Mouse (Mus musculus) left cerebral cortex, adult 18-20 months (tissue): ENCODE data around the gene Capn5. TPM values are rescaled to one million over a fixed set of nuclear protein-coding genes. Genes with fewer than 3 reads are reported as not detected.
A peak's percentile ranks its signal among the peaks of the same experiment; 100 is the strongest.

Experiments used
- DNase-seq, 2 experiments: peaks; one replicate each; pipeline ENCODE4 v3.0.0; 2021 to 2022; ENCODE audit warnings: low spot score in 2 of 2, mixed read lengths in 1 of 2
- total RNA-seq, 2 experiments: library from RNA; stranded (reverse); gene quantifications; 2 replicates each; pipeline ENCODE4 v1.2.3; 2021

Capn5 gene
- total RNA-seq, 2 experiments from 2014 or later: 30.4 to 35.0 TPM

DNA sequence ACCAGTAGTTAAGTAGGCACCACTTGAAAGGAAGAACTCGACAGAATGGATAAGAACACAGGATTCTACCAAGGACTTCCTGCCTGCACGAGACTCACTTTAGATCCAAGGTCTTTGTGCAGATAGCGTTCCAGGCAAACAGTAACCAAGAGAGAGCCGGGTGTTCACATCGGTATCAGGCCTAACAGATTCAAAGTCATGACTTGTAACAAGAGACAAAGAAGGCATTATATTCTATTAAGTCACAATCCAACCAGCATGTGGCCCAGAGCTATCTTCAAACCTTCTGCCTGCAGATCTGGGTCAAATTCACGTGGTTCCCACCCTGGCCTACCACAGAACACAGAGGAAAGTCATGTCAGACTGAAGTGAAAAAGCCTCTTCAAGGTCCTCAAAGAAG, 63.4 kb downstream of the Capn5 start:
- no peak for DNase-seq

DNA sequence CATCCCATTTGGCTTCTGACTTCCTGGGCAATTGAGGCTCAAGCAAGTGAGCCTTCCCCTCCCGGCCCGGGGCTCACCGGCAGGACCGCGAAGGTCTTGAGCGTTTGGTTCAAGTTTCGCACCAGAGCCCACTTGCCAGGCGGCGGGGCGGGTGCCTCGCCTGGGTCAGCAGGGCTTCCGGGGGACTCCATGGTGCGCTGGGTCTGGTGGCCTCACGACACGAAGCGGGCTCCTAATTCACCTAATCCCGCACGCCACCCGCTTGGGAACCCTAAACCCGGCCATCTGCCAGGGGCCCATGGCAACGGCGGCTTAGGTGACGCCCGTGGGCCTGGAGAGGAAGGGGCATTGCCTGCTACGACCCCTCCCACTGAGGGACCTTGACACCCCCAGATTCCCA, 66.8 kb downstream of the Capn5 start:
- no peak for DNase-seq

DNA sequence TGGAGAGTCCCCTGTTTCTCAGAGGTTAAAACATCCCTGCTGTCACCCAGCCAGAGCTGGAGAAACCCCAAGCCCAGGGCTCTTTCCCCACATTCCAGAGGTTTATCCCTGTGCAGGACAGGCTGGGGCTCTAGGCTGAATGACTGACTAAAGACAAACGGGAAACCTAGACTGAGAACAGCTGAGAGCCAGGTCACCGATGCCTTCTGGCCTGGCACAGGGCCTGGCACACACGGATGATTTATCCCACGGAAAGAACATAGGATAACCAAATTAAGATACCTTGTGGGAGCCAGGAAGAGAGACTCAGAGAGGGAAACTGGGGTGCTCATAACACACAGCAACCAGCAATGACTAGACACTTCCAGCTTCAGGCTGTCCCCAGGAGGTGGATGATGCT, 68.3 kb downstream of the Capn5 start:
- DNase-seq: no peak

DNA sequence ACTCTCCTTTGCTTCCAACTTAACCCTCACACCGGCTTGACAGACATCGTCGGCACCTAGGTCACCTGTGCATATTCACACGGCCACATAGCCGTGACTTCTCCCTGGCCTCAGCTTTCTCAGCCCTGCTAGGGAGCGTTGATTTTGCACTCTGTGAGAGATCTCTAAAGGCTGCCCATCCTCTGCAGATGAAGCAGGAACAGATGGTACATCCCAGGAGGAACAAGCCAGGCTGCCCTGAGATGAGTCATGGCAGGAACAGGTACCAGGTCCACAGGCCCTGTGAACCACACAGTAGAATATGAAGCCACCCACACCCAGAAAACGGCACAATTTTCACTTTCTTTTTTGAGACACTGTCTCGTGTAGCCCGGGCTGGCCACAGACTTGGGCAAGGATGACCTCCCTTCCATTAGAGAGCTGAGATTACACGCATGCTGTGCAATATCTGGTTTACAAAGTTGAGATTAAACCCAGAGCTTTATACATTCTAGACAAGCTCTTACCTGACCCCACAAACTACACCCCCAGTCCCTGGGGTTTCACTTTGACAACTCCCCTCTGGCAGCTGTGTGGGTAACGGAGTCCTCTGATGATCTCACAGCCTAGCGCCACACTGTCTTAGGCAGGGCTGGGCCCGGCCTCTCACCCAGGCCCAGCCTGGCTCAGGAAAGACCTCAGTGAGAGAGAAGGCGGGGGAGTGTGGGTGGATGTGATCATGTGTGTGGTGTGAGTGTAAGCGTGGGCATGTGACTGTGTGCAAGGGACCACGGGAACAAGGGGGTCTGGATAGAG, 69.2 kb downstream of the Capn5 start:
- peak; percentile 24 to 44 for DNase-seq

DNA sequence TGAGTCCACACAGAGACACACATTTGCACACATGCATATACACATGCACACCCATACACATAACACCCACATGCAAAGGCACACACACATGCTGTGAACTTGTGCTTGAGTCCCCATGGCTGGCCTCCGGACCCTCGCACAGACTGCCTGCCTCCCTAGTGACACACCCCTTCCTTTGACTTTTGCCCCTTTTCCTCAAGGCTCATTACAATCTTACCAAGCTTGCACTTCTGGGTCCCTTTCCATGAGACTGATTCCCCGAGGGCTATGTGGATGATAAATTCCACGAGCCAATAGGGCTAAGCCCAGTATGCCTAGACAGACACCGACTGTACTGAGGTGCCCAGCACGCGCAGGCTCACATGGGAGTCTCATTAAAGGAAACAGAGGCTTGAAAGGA, 71.8 kb downstream of the Capn5 start:
- no peak for DNase-seq

DNA sequence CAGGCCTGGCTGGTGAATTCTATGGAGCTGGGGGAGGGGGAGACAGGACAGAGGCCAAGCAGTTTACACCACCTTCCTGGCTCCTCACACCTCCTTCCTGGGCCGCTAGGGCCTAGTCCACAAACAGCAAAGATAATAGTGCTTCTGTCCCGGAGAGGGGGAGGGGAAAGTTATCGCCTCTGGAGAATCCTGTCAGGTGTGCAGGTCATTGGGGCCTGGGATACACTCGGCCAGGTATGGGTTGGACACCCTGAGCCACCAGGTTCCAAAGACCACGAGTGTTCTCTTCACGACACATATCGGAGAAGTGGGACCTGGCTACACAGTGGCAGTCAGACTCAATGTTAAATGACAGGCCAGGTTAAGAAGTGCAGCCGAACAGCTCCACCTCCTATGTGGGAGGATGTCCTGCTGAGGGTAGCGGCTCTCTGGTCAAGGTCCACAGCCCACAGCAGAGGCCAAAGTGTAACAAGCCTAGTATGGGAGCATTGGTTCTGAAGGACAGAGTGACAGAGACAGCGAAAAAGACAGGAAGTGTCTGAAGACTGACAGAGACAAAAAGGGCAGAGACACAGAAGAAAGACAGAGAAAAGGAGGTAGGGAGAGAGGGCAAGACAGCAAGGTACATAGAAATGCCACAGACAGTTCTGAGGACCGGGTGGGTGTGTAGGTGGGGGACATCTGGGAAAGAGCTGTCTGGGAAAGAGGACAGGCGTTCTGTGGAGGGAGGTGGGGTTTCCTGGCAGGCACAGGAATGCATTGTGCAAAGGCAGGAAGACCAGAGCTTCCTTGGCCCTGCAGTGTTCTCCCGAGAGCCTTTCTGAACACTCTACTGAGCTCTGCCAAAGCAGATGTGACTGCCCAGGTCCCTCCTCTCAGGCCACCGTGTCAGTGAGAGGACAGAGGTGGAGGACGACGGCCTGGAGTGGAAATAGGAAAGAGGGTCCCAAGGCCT, 73.3 kb downstream of the Capn5 start:
- peak in 1 of 2 experiments; percentile 44 for DNase-seq

DNA sequence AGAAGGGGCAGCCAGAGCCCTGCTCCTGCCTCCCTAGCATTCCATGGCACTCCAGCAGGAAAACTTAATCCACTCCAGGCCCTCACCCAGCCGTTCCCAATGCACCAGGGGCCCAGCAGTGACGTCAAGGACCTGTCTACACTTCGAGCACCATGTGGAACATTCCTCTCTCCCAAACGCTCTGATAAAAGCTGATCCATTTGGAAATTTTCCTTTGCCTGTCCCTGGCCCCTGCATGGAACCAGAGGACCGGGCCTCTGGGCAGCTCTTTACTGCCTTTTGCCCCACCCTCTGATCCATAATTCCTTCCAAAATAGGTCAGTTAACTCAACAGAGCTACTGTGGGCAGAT, 74.2 kb downstream of the Capn5 start:
- no peak for DNase-seq

DNA sequence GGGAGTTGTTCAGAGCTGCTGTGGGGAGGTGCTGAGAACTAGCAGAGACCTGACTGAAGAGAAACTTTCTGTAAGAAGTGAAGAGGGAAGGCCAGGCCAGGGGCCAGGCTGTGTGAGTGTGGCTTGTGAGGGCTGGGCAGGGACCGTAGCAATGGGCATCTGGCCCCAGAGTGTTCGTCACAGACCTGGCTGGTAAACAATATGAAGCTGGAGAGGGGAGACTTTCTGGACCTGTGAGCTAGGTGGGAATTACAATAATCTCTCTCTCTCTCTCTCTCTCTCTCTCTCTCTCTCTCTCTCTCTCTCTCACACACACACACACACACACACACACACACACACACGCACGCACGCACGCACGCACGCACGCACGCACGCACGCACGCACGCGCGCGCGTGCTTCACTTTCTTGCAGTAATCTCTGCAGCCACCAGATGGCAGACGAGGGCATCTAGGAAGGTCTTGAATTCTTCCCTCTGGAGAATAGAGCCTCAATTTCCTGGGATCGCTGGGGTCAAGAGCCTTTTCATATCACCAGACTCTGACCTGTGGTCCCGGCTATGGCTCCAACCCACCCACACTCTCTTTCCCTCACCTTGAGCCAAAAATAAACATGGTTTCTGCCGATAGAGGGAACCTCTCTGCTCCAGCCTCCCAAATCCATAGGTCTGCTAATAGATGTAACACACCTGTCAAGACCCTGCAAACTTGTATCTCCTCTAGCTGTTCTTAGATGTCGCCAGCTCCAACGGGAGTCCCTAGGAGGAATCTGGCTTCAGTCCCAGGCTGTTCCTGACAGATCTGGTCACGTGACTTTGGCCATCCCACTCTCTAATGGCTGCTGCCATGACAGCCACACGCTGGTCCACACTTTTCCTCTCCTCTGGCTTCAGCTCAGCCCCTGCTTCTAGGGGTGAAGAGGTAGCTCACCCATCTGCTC, 74.8 kb downstream of the Capn5 start:
- peak; percentile 79 to 90 for DNase-seq

DNA sequence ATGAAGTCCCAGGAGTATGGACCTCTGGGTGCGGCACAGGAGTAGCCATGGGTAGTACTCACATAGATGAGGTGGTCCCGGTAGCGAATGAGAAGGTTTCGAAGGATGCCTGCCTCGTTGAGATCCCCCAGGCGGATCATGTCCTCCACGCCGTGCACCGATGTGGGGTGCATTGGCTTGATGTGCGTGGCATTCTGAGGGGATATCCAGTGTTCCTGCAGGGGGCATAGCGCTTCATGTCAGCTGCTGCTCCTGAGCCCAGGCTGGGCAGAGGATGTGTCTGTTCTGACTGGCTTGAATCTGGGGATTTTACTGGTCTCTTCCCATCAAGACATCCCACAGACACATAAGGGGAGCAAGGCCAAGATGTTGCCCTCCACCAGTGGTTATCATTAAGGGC, 75.6 kb downstream of the Capn5 start:
- DNase-seq: no peak

DNA sequence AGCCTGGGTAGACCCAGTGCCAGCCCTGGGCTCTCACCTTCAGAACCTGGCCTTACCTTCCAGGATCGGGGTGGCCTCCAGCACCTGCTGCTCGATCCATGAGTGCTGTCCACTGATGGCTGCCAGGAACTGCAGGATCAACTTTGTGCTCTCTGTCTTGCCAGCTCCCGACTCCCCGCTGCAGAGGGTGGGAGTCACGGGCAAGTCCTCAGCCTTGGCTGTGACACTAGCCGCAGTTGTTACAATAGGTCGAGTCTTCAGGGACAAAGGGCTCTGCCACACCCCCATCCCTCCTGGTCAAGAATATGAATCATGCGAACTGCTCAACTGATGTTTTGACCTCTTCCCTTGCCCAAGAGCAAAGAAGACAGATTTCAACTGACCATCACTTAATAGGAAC, 80.5 kb downstream of the Capn5 start:
- DNase-seq: no peak

DNA sequence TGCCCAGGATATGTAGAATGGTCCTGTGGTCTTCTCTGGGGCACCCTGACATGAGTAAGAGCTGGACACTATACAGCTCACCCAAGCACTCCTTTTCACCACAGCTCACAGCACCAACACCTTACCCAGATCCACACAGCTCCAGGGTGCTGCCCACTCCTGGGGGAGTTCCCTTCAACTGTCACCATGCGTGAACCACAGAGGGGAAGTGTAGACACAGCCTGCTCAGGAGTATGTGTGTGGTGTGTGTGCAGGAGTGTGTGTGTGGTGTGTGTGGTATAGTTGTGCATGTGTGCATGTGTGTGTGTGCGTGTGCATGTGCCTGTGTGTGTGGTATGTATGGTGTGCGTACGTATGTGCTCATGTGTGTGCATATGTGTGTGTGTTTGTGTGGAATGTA, 82.2 kb downstream of the Capn5 start:
- no peak for DNase-seq

DNA sequence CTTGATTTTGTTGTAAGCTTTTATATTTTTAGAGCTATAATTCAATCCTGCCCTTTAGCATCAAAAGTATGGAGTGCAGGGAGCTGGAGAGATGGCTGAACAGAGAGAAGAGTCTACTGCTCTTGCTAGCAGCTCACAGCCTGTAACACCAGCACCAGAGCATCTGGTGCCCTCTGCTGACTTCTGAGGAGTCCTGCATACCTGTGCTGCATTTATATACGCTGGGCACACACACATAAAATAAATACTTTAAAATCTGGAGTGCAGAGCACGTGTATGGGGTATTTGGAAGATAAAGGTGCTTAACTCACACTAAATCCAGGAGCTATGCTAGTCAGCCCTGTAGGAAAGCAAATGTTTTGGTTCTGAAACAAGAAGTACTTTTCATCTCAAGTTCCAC, 91.7 kb downstream of the Capn5 start:
- no peak for DNase-seq

DNA sequence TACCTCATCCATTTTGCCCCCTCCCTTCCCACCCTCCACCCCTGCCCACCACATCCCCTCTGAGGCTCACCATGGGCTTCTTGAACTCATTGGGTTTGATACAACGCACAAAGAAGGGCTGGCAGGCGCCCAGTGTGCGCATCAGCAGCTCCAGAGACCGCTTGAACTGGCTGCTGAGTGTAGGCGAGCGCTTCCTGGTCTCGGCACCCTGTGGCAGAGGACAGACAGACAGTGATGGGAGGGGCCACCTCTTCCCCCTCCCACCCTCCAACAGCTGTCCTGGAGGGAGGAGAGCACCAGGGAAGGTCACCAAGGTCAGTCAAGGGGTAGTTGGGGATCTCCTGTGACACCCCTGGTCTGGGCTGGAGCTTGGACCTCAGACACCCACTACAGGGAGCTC, 92.8 kb downstream of the Capn5 start:
- no peak for DNase-seq

DNA sequence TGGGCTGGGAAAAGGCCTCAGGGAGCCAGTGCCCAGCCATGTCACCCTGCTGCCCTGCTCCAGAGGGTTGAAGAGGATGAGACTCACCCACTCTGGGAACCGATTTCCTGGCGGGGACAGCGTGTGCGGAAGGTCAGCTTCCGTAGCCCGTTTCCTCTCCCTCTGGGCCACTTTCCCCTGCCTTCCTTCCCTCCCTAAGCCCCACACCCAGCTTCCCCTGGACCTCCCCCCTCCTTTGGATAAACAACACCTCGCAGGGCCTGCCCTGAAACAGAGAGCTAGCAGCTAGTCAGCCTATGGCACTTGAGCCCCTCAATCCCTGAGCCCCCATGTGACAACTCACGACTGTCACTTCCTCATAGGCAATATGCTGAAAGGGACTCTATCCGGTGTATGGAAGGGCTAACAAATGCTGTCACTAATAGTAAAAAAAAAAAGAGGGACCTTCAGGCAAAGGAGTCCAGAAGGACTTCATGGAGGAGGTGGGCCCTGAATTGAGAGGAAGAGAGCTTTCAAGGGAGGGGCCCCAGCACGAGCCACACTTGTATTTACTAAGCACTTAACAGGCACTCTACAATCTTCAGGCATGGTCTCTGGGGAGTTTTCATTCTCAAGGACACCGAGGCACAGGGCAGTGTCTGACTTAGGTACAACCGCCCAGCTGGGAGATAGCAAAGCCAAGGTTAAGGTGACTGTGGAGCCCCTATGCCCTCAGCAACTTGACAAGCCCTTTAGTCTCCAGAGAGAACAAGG, 93.4 kb downstream of the Capn5 start:
- DNase-seq: no peak

DNA sequence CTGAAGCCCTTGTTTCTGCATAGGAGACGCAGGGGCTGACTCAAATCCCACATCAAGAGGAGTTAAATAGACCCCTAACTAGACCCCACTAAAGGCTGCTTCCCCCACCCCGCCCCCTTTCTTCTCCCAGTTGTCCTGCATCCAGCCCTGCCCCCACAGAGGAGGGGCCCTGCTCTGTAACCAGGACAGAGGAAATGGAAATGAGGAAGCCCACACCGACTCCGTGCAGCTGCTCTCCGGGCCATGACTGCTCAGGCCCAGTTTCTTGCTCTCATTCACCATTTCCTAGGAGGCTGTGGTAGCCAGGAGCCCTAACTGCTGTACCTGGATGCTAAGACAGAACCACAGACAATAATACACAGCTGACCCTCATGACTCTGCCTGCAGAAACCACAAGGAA, 95.7 kb downstream of the Capn5 start:
- no peak for DNase-seq

DNA sequence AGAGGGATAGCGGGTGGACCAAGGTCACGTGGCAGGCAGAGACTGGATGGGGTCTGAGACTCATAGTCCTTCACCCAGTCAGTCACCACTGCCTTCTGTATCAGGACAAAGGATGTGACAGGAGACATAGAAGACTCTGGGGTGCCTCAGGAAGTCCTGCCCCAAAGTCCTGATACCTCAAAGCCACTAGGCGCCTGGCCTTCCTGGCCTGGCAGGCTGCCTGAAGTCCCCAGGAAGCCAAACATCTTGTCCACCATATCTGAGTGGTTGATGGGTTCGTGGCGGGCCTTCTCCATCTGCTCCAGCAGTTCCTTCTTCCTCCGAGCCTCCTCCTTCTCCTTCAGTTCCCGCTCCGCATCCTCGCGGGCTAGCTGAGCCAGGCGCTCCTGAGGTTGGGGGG, 100.6 kb downstream of the Capn5 start:
- DNase-seq: no peak

DNA sequence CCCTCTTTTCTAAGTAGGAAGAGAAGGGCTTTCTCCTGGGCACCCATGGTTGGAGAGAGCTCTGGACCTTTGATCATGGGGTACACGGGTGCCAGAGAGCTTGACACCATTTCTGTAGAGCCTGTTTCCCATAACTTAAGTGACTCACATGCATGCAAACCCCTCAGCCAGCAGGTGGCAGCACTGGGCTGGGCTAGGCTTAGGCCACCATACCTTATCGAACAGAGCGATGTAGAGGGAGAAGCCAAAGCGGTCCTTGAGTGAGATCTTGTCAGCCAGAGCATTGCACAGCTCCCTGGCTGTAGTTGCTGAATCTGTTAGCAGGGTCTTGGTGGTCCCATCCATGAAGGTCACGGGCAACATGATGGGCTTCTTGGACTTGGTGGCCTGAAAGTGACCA, 106.5 kb downstream of the Capn5 start:
- peak; percentile 79 to 90 for DNase-seq
